Mouse (Mus musculus): ENCODE measurements around the gene 5330417H12Rik. TPM values are rescaled to one million over a fixed set of nuclear protein-coding genes. Genes with fewer than 3 reads are reported as not detected.

5330417H12Rik gene
- polyA plus RNA-seq, 1 experiment from 2014 or later: not detected

- Histone ChIP-seq H3K4me3 (no peak overlapping the region), H3K4me1 (replicated peaks) (peaks cover 11% of the 10 kb centered on the region; the same call in 1 of the 2 replicates), H3K9me3 (no peaks in the 10 kb centered on the region), H3K36me3 (no peaks in the 10 kb centered on the region), H3K27ac (no peak overlapping the region), H3K27me3 (ENCODE audit: insufficient read depth, poor library complexity, severe bottlenecking) (no peaks in the 10 kb centered on the region)
- no peak for DNase-seq (ENCODE audit: low spot score)
- 32% methylated on average over 11 of the region's 11 CpGs for WGBS
Measured at GRCm38 (mm10) chr7:107618028-107618992, 6.7 kb downstream of the 5330417H12Rik start.

GRCm38 (mm10) chr7:107610880-107611279 lies 14.1 kb downstream of the 5330417H12Rik start:
- Histone ChIP-seq H3K36me3 (no peaks in the 10 kb centered on the region), H3K27me3 (ENCODE audit: insufficient read depth, poor library complexity, severe bottlenecking) (no peaks in the 10 kb centered on the region), H3K4me1 (replicated peaks) (no peaks in the 10 kb centered on the region), H3K9me3 (no peaks in the 10 kb centered on the region), H3K27ac (no peak overlapping the region), H3K4me3 (no peak overlapping the region)
- no peak for DNase-seq (ENCODE audit: low spot score)
- 96% methylated on average over 5 of the region's 5 CpGs for WGBS

- no peaks in the 10 kb centered on the region for H3K4me1 ChIP-seq (replicated peaks)
- H3K27ac ChIP-seq: no peak overlapping the region
- H3K4me3 ChIP-seq: no peak overlapping the region
- no peaks in the 10 kb centered on the region for H3K9me3 ChIP-seq
- H3K27me3 ChIP-seq (ENCODE audit: insufficient read depth, poor library complexity, severe bottlenecking): no peaks in the 10 kb centered on the region
- WGBS: 88% methylated on average over 2 of the region's 2 CpGs
- no peaks in the 10 kb centered on the region for H3K36me3 ChIP-seq
- no peak for DNase-seq (ENCODE audit: low spot score)
Measured at GRCm38 (mm10) chr7:107609622-107610255, 15.2 kb downstream of the 5330417H12Rik start.

- no peak overlapping the region for H3K27ac ChIP-seq
- no peak overlapping the region for H3K4me3 ChIP-seq
- WGBS: 94% methylated on average over 1 of the region's 1 CpGs
- peaks cover 6% of the 10 kb centered on the region; the same call in 1 of the 2 replicates for H3K4me1 ChIP-seq (replicated peaks)
- no peaks in the 10 kb centered on the region for H3K27me3 ChIP-seq (ENCODE audit: insufficient read depth, poor library complexity, severe bottlenecking)
- no peaks in the 10 kb centered on the region for H3K36me3 ChIP-seq
- DNase-seq (ENCODE audit: low spot score): no peak
- no peaks in the 10 kb centered on the region for H3K9me3 ChIP-seq
Measured at GRCm38 (mm10) chr7:107607766-107608165, 17.2 kb downstream of the 5330417H12Rik start.

- no peak for DNase-seq (ENCODE audit: low spot score)
- H3K36me3 ChIP-seq: no peaks in the 10 kb centered on the region
- no peak overlapping the region for H3K4me3 ChIP-seq
- H3K4me1 ChIP-seq (replicated peaks): peaks cover 9% of the 10 kb centered on the region; the same call in 1 of the 2 replicates
- WGBS: 49% methylated on average over 6 of the region's 6 CpGs
- no peaks in the 10 kb centered on the region for H3K9me3 ChIP-seq
- H3K27ac ChIP-seq: no peak overlapping the region
- H3K27me3 ChIP-seq (ENCODE audit: insufficient read depth, poor library complexity, severe bottlenecking): no peaks in the 10 kb centered on the region
Measured at GRCm38 (mm10) chr7:107602913-107603312, 22.0 kb downstream of the 5330417H12Rik start.

GRCm38 (mm10) chr7:107602505-107602904 lies 22.5 kb downstream of the 5330417H12Rik start:
- H3K27ac ChIP-seq: no peak overlapping the region
- 81% methylated on average over 4 of the region's 4 CpGs for WGBS
- H3K9me3 ChIP-seq: no peaks in the 10 kb centered on the region

GRCm38 (mm10) chr7:107600651-107601050 lies 24.3 kb downstream of the 5330417H12Rik start:
- Histone ChIP-seq H3K4me1 (replicated peaks) (peaks cover 9% of the 10 kb centered on the region; the same call in 1 of the 2 replicates), H3K4me3 (no peak overlapping the region), H3K9me3 (no peaks in the 10 kb centered on the region), H3K27ac (no peak overlapping the region), H3K27me3 (ENCODE audit: insufficient read depth, poor library complexity, severe bottlenecking) (peaks cover 4% of the 10 kb centered on the region), H3K36me3 (no peaks in the 10 kb centered on the region)
- 71% methylated on average over 5 of the region's 5 CpGs for WGBS
- DNase-seq (ENCODE audit: low spot score): no peak

More at GRCm38 (mm10) chr7:107602505-107602904, 22.5 kb downstream of the 5330417H12Rik start:
- no peaks in the 10 kb centered on the region for H3K36me3 ChIP-seq
- peaks cover 9% of the 10 kb centered on the region; the same call in 1 of the 2 replicates for H3K4me1 ChIP-seq (replicated peaks)
- no peak overlapping the region for H3K4me3 ChIP-seq
- DNase-seq (ENCODE audit: low spot score): no peak
- no peaks in the 10 kb centered on the region for H3K27me3 ChIP-seq (ENCODE audit: insufficient read depth, poor library complexity, severe bottlenecking)

GRCm38 (mm10) chr7:107597956-107598355 lies 27.0 kb downstream of the 5330417H12Rik start:
- peaks cover 11% of the 10 kb centered on the region for H3K27me3 ChIP-seq (ENCODE audit: insufficient read depth, poor library complexity, severe bottlenecking)
- WGBS: 87% methylated on average over 3 of the region's 3 CpGs
- no peak overlapping the region for H3K27ac ChIP-seq
- peaks cover 20% of the 10 kb centered on the region for H3K4me1 ChIP-seq (replicated peaks)
- no peaks in the 10 kb centered on the region for H3K36me3 ChIP-seq
- DNase-seq (ENCODE audit: low spot score): no peak
- H3K9me3 ChIP-seq: no peaks in the 10 kb centered on the region
- H3K4me3 ChIP-seq: no peak overlapping the region

GRCm38 (mm10) chr7:107596753-107597152 lies 28.2 kb downstream of the 5330417H12Rik start:
- H3K4me3 ChIP-seq: no peak overlapping the region
- peaks cover 11% of the 10 kb centered on the region for H3K27me3 ChIP-seq (ENCODE audit: insufficient read depth, poor library complexity, severe bottlenecking)
- H3K36me3 ChIP-seq: no peaks in the 10 kb centered on the region
- no peak overlapping the region for H3K27ac ChIP-seq
- peaks cover 15% of the 10 kb centered on the region for H3K4me1 ChIP-seq (replicated peaks)
- DNase-seq (ENCODE audit: low spot score): no peak
- no peaks in the 10 kb centered on the region for H3K9me3 ChIP-seq

GRCm38 (mm10) chr7:107595426-107595825 lies 29.5 kb downstream of the 5330417H12Rik start:
- Histone ChIP-seq H3K4me1 (replicated peaks) (peaks cover 15% of the 10 kb centered on the region), H3K27ac (no peak overlapping the region), H3K27me3 (ENCODE audit: insufficient read depth, poor library complexity, severe bottlenecking) (peaks cover 11% of the 10 kb centered on the region), H3K36me3 (no peaks in the 10 kb centered on the region), H3K9me3 (no peaks in the 10 kb centered on the region), H3K4me3 (peak overlapping the region; percentile 69)
- 11% methylated on average over 13 of the region's 13 CpGs for WGBS
- no peak for DNase-seq (ENCODE audit: low spot score)

GRCm38 (mm10) chr7:107594857-107595402 lies 30.0 kb downstream of the 5330417H12Rik start, which contains the start of gene Ppfibp2:
Gene Ppfibp2, plus strand, starts transcription at chr7:107595207.
- peak; percentile 89 for DNase-seq (ENCODE audit: low spot score)
- peak within 1 kb of the TSS; percentile 69 for H3K4me3 ChIP-seq
- H3K27ac ChIP-seq: peak within 1 kb of the TSS; percentile 64
- 1% methylated on average over 24 of the region's 24 CpGs for WGBS
- no peaks in the 10 kb centered on the region for H3K9me3 ChIP-seq
- H3K36me3 ChIP-seq: no peaks in the 10 kb centered on the region
- H3K27me3 ChIP-seq (ENCODE audit: insufficient read depth, poor library complexity, severe bottlenecking): peaks cover 11% of the 10 kb centered on the region
- H3K4me1 ChIP-seq (replicated peaks): peaks cover 15% of the 10 kb centered on the region

GRCm38 (mm10) chr7:107594325-107594856 lies 30.6 kb downstream of the 5330417H12Rik start:
- Histone ChIP-seq H3K36me3 (no peaks in the 10 kb centered on the region), H3K4me1 (replicated peaks) (peaks cover 15% of the 10 kb centered on the region), H3K9me3 (no peaks in the 10 kb centered on the region), H3K4me3 (peak overlapping the region; percentile 69), H3K27ac (peak overlapping the region; percentile 64), H3K27me3 (ENCODE audit: insufficient read depth, poor library complexity, severe bottlenecking) (peaks cover 11% of the 10 kb centered on the region)
- DNase-seq (ENCODE audit: low spot score): peak; percentile 65
- WGBS: 3% methylated on average over 16 of the region's 16 CpGs
